Mouse (Mus musculus): Measurements from ENCODE around the gene Mrps14.

Mrps14 gene

GRCm38 (mm10) chr1:160194529-160195336 lies at the start of gene Mrps14:
Gene Mrps14 (plus strand): TSS chr1:160195215.
- peak; percentile 98 to 99 for DNase-seq (ENCODE audit: low spot score in 2 of 2)

DNA sequence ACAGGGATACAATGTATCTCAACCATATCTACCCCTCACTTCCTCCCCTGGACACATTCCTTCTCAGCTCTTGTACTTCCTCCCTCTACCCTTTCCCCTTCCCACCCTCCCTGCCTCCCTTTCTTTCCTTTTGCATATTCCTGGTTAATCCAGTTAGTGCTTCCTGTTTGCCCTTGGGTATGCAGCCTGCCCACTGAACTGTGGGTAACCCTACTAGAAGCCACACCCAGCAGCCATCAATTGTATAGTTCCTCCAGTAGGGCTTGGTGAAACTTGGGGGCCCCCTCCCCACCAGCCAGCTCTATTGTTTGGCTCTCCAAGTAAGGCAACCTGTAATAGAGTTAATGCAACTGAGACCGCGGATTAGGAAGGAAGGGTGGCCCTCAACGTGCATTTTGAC lies 49.4 kb upstream of the Mrps14 start:
- DNase-seq (ENCODE audit: low spot score in 2 of 2): no peak

DNA sequence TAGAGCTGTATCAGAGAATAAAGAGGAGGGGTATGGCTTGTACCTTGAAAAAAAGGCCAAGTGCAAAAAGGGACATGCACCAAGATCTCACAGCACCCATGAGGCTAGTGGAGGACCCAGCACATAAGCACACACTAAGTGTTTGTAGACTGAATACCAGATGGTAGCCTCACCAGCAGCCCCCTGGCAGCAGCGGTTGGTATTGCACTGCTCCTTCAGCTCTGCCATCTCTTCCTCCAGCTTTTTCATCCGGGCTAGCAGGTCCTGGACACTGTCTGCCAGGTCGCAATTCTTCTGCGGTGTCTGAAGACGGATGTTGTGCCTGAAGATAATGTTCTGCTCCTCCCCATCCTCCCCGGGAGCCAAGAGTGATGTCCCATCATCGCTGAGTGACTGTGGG lies 47.7 kb upstream of the Mrps14 start:
- no peak for DNase-seq (ENCODE audit: low spot score in 2 of 2)

DNA sequence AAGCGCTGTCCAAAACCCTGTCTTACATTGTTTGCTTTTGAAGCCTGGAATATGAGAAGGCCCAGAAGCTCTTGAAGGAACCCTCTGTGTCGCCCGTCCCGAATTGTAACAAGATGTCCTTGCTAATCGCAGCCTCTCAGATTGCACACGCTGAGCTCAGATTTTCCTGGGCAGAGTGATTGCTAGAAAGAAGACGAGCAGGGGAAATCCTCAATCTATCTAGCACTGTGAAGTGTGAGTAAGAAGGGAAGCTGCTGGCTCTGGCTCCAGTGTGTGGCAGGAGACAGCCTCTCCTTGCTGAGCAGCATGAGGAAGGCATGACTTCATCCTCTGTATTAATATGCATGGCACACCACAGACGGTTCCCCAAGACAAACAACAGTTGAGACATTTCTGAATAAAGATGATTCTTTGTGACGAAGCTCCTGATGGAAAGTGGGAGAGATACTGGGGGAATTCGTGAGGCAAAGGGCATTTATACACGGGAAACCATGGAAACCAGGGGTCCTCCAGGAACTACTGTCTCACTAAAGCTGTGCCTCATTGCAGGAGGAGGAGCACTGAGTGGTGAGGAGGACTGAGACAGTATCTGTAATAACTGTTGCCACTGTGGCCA lies 45.6 kb upstream of the Mrps14 start:
- no peak for DNase-seq (ENCODE audit: low spot score in 2 of 2)

- no peak for DNase-seq (ENCODE audit: low spot score in 2 of 2)
Measured at GRCm38 (mm10) chr1:160150726-160151125, 44.3 kb upstream of the Mrps14 start.

DNA sequence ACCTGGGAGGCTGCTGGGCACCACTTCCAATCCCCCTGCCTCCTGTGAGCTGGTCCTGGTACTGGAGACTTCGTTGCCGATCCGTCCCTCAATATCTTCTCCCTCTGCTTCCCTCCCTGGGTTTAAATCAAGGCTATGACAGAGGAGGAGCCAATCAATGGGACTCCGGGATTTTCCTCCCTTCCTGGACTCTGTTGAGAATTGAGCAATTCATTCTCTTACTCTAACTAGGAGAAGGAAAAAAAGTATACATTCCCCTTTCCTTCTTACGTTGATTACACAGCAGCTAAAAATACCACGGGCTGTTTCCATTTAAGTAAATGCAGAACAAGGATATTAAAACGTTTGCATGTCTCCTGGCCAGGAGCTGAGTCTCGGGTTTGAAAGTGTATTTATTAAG lies 41.5 kb upstream of the Mrps14 start, which contains the start of gene Tnn:
Tnn (minus strand) TSS at position 101 of the 400 bp plus-strand sequence.
- DNase-seq (ENCODE audit: low spot score in 2 of 2): no peak

DNA sequence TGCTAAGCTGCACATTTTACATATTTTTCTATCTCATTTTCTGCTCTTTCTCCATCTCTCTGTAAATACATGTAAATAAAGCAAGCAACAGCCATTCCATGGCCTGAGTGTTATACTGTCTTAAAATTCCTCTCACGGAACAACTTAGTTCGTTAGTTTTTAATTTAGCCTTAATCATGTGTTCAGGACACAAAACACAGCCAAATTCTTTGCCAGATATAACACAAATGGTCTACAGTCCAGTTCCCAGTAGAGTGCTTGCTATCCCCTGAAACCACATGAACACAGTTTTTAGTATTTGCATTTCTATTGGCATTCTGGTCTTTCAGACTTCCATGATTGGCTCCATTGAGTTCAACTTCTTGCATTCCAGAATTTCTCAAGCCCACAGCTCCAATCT lies 36.8 kb upstream of the Mrps14 start:
- no peak for DNase-seq (ENCODE audit: low spot score in 2 of 2)

DNA sequence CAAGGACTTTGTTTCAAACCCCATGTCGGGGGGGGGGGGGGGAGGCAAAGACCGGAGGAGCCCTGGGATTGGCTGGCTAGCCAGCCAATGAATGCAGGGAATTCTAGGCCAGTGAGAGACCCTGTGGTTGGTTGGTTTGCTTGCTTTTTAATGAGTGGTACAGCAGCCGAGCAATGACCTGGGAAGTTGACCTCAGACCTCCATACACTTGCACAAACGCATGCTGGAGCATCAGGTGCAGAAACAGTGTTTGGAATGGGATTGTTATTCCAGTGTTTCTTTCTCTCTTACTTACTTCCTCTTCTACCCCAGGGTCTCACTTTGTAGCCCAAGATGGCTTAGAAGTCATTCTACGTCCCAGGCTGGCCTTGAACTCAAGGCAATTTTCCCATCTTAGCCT lies 28.4 kb upstream of the Mrps14 start:
- DNase-seq (ENCODE audit: low spot score in 2 of 2): no peak

GRCm38 (mm10) chr1:160176903-160177302 lies 18.1 kb upstream of the Mrps14 start:
- DNase-seq (ENCODE audit: low spot score in 2 of 2): no peak

DNA sequence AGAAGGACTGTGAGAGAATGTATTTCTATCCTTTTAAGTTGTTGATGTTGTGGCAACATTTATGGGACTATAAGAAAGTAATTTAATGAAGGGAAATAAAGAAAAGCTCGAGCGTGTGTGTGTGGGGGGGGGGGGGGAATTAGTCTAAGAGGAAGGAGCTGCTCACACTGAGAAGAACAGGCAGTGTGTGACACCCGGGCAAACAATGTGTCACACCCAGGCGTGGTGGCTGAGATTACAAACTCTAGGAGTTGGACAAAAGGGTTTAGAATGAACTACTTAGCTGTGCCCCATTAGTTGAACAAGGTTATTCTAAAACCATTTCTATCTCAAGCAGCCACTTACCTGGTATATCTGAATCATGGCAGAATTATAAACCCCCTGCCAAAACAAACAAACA lies 13.8 kb upstream of the Mrps14 start:
- DNase-seq (ENCODE audit: low spot score in 2 of 2): no peak

- DNase-seq (ENCODE audit: low spot score in 2 of 2): no peak
Measured at GRCm38 (mm10) chr1:160184506-160184905, 10.5 kb upstream of the Mrps14 start.

GRCm38 (mm10) chr1:160195337-160195663 lies 285 bp downstream of the Mrps14 start:
- DNase-seq (ENCODE audit: low spot score in 2 of 2): no peak

DNA sequence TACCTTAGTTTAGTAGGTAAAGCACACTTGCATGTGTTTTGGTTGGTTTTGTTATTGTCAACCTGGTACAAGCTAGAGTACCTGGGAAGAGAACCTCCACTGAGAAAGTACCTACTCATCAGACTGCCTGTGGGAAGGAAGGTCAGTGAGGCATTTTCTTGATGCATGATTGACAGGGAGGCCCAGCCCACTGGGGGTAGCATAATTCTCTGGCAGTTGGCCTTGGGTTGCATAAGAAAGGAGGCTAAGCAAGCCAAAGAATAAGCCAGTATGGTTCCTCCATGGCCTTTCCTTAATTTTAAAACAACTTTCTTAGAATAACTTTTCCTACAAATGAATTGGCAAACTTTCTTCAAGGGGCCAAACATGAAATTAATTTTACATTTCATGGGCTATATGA lies 10.5 kb downstream of the Mrps14 start:
- no peak for DNase-seq (ENCODE audit: low spot score in 2 of 2)

- no peak for DNase-seq (ENCODE audit: low spot score in 2 of 2)
Measured at GRCm38 (mm10) chr1:160209844-160210243, 14.8 kb downstream of the Mrps14 start.

- no peak for DNase-seq (ENCODE audit: low spot score in 2 of 2)
Measured at GRCm38 (mm10) chr1:160210566-160210965, 15.6 kb downstream of the Mrps14 start.

DNA sequence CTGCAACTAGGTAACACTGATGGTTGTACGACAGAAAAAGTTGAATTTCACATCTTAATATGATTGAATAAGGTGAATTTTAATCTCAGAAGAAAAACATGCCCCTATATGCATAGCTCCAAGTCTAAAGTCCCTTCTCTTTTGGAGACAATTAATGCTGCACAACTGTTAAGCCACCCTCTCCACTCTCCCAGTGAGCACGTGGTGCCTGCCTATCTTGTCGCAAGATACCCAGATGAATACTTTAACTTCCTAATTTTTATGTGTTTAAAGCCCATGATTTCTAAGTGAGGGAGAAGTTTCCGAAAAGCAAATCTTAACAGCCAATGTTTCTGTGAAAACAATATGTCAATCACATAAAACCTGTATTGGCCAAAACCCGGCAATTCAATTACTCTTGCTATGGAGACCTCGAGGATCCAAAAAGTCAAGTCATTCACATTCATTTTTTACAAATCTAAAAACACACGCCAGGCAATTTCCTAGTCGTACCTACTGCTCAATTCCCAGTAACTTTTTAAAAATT lies 16.6 kb downstream of the Mrps14 start:
- DNase-seq (ENCODE audit: low spot score in 2 of 2): no peak

DNA sequence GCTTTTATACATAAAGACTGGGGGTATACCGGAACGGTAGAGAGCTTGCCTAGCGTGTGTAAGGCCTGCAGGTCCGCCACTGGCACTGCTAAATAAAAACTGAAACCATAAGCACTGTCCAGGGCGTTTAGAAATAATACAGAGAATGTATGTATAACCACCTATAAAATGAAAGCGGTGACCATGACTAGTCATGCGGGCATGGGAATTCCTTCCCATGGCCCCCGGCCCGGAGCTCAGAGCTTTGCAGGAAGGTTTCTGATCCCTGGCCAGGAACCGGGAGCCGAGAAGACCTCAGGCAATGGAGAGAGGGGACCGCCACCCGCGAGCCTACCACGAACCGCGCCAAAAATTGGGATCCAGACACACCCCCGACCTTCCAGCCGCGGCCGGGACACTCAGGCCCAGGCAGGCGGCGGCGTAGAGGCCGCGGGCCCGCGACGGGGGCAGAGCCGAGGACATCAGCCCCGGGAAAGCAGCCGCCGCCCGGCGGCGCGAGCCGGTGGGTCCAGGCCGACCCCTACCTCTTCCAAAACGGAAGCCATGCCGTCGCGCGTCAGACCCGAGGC lies 17.2 kb downstream of the Mrps14 start:
- peak in 1 of 2 experiments; percentile 45 for DNase-seq (ENCODE audit: low spot score in 2 of 2)

DNA sequence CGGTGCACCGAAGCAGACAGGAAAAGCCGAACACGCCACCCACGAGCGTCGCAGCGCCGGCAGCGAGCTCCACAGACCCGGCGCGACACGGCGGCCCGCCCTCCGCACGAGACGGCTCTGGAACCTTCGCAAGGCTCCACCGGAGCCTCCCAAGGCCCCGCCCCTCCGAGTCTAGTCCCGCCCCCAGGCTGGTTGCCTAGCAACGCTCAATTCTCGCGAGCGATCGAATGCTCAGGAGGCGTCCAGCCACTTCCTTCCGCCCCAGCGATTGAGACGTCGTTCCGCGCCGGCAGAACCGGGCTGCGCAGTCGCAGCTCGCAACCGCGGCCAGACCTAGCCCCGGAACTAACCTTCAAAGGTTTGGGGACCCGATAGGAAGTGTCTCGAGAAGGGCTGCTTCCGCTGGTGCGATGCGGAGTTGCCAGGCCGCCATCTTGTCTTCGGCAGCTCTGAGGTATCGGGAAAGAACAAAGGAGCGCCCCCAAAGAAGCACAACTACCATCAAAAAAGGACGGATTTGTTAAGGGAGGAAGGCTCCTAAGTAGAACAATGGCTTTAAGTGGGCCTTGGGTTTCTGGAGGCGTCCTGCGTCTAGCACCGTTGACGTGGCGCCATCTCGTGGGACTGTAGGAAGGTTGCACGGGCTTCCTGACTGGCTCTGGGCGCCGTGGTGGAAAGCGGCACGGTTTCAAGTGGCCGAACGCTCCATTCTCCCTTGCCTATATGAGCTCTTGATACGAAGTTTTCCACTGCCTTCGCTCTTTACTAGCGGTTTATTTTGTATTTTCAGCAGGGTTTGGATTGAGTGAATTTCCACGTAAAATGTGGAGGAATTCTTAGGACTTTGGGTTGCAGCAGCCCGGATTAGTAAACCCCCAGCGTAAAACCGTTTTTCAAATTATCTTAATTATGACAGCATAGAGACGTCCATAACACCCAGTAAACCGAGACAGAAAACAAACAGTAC lies 18.0 kb downstream of the Mrps14 start, which contains the start of gene Cacybp:
Cacybp (minus strand) TSS at position 173 of the 967 bp plus-strand sequence.
- peak; percentile 99 for DNase-seq (ENCODE audit: low spot score in 2 of 2)

- no peak for DNase-seq (ENCODE audit: low spot score in 2 of 2)
Measured at GRCm38 (mm10) chr1:160214171-160214570, 19.2 kb downstream of the Mrps14 start.

GRCm38 (mm10) chr1:160217898-160218297 lies 22.9 kb downstream of the Mrps14 start:
- DNase-seq (ENCODE audit: low spot score in 2 of 2): no peak

GRCm38 (mm10) chr1:160224093-160224492 lies 29.1 kb downstream of the Mrps14 start:
- DNase-seq (ENCODE audit: low spot score in 2 of 2): no peak

- no peak for DNase-seq (ENCODE audit: low spot score in 2 of 2)
Measured at GRCm38 (mm10) chr1:160227196-160227595, 32.2 kb downstream of the Mrps14 start.

Data from spleen, postnatal 36 days (tissue).